Mouse (Mus musculus): ENCODE measurements around the gene Gal3st2b.
"Not testable (repeated sequence)": the region's sequence is repeated elsewhere in the genome, so short reads cannot be mapped to it uniquely, and the experiment has no call there.

DNA sequence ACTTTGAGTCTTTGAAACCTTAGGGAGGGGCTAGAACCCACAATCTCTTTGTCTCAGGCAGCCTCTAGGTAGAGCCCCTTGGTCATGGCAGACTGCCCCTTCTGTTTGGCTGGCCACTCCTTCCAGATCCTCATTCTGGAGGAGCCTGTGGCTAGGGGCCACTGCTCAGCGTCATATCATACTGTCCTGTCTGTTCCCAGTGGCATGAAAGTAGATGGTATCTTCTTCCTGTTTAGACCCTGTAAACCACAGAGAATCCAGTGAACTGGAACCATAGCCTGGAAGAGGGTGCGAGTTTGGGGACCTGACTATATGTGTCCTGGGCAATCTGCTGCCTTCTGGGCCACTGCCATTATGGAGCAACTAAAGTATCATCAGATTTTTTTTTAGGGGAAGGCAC lies 73.0 kb downstream of the Gal3st2b start:
- not testable (repeated sequence) for TF ChIP-seq CTCF (conservative IDR thresholded peaks at IDR 0.05; ENCODE audit: low read length); NANOG (IDR thresholded peaks at IDR 0.05; ENCODE audit: borderline replicate concordance, low read length)
